Mouse (Mus musculus) forebrain, embryonic 16.5 days (tissue): Measurements from ENCODE around the gene Pcsk7. TPM values are rescaled to one million over a fixed set of nuclear protein-coding genes. Genes with fewer than 3 reads are reported as not detected.

Experiments
- ATAC-seq: fragments of 200-750 bp; cut with Nextera tagmentation; 2 replicates; pipeline ENCODE4 v1.8.0; 2017; ENCODE audit warnings: mild to moderate bottlenecking, moderate library complexity
- H3K27ac ChIP-seq: fragments of 300-500 bp; sonication (generic); 2 replicates; pipeline ENCODE4 v1.5.1; 2014; ENCODE audit warnings: low read length, control low read depth
- H3K27me3 ChIP-seq: fragments of 300-500 bp; sonication (generic); replicated peaks from 2 replicates; pipeline ENCODE4 v1.6.1; 2014; ENCODE audit warnings: low read length; ENCODE audit not compliant: control insufficient read depth, insufficient read depth
- H3K36me3 ChIP-seq: fragments of 300-500 bp; sonication (generic); 2 replicates; pipeline ENCODE4 v1.6.1; 2014; ENCODE audit not compliant: control insufficient read depth, insufficient read depth
- H3K4me1 ChIP-seq: fragments of 300-500 bp; sonication (generic); replicated peaks from 2 replicates; pipeline ENCODE4 v1.6.1; 2014; ENCODE audit warnings: low read length; ENCODE audit not compliant: control insufficient read depth, insufficient read depth
- H3K4me2 ChIP-seq: fragments of 300-500 bp; sonication (generic); 2 replicates; pipeline ENCODE4 v1.6.1; 2014; ENCODE audit warnings: mild to moderate bottlenecking, low read length, control low read depth
- H3K4me3 ChIP-seq: fragments of 300-500 bp; sonication (generic); replicated peaks from 2 replicates; pipeline ENCODE4 v1.5.1; 2014; ENCODE audit warnings: mild to moderate bottlenecking, low read length, control low read depth
- H3K9ac ChIP-seq: fragments of 300-500 bp; sonication (generic); replicated peaks from 2 replicates; pipeline ENCODE4 v1.6.1; 2014; ENCODE audit warnings: low read depth, low read length, control low read depth
- H3K9me3 ChIP-seq: fragments of 300-500 bp; sonication (generic); 2 replicates; pipeline ENCODE4 v1.6.1; 2016; ENCODE audit warnings: low read length; ENCODE audit not compliant: control insufficient read depth
- WGBS: fragments of 180-500 bp; shearing (Covaris S2); extraction: QIAGEN DNeasy Blood & Tissue Kit; methylation state at CpG from one replicate; pipeline ENCODE4 v1.1.7; 2014; 5-methylcytosine and 5-hydroxymethylcytosine counted together
- polyA plus RNA-seq: library from polyadenylated mRNA; unstranded; fragments of >200 nt; fragmentation: Nextera tagmentation; extraction: Ambion mirVana; gene quantifications from 2 replicates; pipeline ENCODE4 v1.2.1, GENCODE M21; 2015

Gene Pcsk7
- 22.9 and 30.5 TPM in 2 replicates for polyA plus RNA-seq

DNA sequence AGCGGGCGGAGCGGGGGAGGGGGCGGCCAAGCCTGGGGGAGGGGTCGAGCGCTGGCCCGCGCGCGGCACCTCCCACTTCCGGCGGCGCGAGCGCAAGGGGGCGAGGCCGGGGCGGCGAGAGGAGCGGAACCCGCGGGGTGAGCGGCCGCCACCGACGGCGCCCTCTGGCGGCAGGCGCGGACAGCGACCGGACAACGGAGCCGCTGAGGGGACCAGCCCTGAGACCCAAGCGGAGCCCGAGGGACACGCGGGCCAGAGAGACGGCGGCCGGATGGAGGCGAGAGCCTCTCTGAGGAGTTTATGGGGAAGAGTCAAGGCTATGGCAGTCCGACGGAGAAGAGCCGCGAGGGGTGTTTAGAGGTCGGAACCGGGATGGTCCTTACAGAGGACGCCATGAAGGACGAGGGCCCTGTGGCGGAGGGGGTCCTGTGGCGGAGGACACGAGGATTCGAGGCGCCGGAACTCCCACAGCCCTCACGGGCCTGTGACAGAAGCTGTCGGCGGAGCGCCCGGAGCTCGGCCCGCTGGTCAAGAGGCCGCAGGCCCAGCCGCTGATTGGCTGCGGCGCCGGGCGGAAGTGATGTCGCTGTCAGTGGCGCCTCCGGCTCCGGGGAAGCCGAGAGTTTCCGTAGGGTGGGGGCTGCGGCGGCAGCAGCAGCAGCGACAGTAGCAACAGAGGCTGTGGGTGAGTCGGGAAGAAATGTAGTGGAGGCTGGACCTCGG, at the start of gene Pcsk7, which contains the start of gene Rnf214:
Gene Pcsk7 (plus strand): TSS at position 143 of the 723 bp plus-strand sequence.
Gene Rnf214 (minus strand): TSS at position 557 of the 723 bp plus-strand sequence.
- Histone ChIP-seq H3K9ac (peak within 1 kb of the TSS; percentile 96), H3K36me3 (peaks cover 15% of the 10 kb centered on the region), H3K27me3 (no peaks in the 10 kb centered on the region), H3K4me2 (peak within 1 kb of the TSS; percentile 85), H3K4me3 (peak within 1 kb of the TSS; percentile 86), H3K27ac (peak within 1 kb of the TSS; percentile 92), H3K9me3 (no peaks in the 10 kb centered on the region), H3K4me1 (peaks cover 24% of the 10 kb centered on the region)
- under 1% methylated on average over 72 of the region's 80 CpGs for WGBS
- peak; percentile 93 for ATAC-seq

DNA sequence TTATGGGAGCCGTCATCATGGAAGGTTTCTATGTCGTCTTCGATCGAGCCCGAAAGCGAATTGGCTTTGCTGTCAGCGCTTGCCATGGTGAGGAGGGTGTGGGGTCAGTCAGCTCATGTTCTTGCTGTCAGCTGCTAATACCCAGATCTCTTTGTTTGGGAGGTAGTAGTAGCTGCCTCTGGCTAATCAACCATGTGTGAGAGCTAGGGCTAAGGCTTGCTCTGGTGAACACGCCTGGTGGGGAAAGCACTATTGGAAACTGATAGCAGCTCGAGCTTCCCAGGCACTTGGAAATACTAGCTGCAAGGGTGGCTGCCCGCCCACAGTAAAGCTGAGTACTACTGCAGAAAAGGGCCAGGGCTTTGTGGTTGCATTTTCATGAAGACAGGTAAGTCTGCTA, 46.9 kb upstream of the Pcsk7 start:
- no peak overlapping the region for H3K9ac ChIP-seq
- H3K4me1 ChIP-seq, result no peaks in the 10 kb centered on the region
- H3K36me3 ChIP-seq, result peaks cover 63% of the 10 kb centered on the region
- no peak overlapping the region for H3K4me2 ChIP-seq
- no peak for ATAC-seq
- no peaks in the 10 kb centered on the region for H3K9me3 ChIP-seq
- no peaks in the 10 kb centered on the region for H3K27me3 ChIP-seq
- WGBS, result 97% methylated on average over 10 of the region's 10 CpGs
- H3K27ac ChIP-seq, result no peak overlapping the region
- H3K4me3 ChIP-seq, result no peak overlapping the region

DNA sequence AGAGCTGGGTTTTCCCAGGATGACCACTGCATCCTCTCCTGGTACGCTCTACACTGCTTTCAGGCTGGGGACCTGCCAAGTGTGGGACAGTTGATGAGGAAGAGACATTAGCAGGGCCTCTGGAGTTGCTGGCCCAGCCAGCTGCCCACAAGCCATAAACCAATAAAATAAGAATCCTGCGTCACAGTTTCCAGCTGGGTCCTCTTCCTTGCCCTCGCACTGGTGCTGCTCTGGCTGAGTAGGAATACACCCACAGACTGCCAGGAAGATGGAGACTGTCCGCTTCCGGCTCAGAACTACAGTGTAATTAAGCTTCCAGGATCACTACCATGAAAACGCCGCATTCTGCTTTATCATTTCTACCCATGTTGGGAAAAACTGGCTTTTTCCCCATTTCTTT, 44.5 kb upstream of the Pcsk7 start:
- no peaks in the 10 kb centered on the region for H3K4me1 ChIP-seq
- ATAC-seq, result no peak
- no peak overlapping the region for H3K4me2 ChIP-seq
- 88% methylated on average over 7 of the region's 7 CpGs for WGBS
- no peaks in the 10 kb centered on the region for H3K9me3 ChIP-seq
- H3K9ac ChIP-seq, result no peak overlapping the region
- H3K27me3 ChIP-seq, result no peaks in the 10 kb centered on the region
- H3K4me3 ChIP-seq, result no peak overlapping the region
- peaks cover 78% of the 10 kb centered on the region for H3K36me3 ChIP-seq
- no peak overlapping the region for H3K27ac ChIP-seq

DNA sequence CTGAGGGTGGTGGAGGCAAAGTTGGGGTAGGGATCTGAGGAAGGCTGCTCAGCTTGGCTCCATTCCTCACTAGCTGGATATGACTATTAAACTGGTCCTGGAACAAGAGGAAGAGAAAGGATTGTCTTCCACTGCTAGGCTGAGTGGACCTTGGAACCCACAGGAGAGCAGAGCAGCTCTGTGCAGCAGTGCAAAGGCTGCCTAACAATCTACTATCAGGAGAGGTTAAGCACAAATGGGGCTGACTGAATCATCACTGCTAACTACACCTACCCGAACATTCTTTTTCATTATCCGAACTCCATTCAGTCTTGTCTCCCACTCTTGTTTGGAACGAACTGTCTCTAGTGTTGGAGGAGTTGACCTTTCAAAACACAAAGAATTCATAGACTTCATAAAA, 37.1 kb upstream of the Pcsk7 start:
- H3K36me3 ChIP-seq, result peaks cover 44% of the 10 kb centered on the region
- 92% methylated on average over 3 of the region's 3 CpGs for WGBS
- H3K4me3 ChIP-seq, result no peak overlapping the region
- no peaks in the 10 kb centered on the region for H3K9me3 ChIP-seq
- H3K4me2 ChIP-seq, result no peak overlapping the region
- no peak overlapping the region for H3K9ac ChIP-seq
- ATAC-seq, result no peak
- no peaks in the 10 kb centered on the region for H3K27me3 ChIP-seq
- no peak overlapping the region for H3K27ac ChIP-seq
- H3K4me1 ChIP-seq, result no peaks in the 10 kb centered on the region

DNA sequence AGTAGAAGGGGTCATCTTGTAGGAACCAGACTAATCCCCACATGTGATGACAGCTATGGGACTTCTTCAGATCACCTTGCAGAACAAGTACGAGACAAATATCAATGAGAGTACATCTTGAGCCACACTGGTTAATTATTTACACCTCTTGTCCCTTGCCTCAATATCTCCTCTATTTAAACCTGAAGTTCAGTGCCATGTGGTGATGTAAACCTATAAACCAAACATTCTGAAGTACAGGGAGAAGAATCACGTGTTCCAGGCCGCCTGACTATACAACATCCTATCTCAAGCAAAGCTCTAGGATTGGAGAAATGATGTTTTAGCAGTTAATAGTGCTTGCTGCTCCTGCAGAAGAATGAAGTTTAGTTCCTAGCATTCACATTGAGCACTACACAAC, 36.0 kb upstream of the Pcsk7 start:
- no peak overlapping the region for H3K4me2 ChIP-seq
- H3K27ac ChIP-seq, result no peak overlapping the region
- no peak overlapping the region for H3K9ac ChIP-seq
- H3K4me3 ChIP-seq, result no peak overlapping the region
- ATAC-seq, result no peak
- no peaks in the 10 kb centered on the region for H3K9me3 ChIP-seq
- H3K27me3 ChIP-seq, result no peaks in the 10 kb centered on the region
- H3K4me1 ChIP-seq, result no peaks in the 10 kb centered on the region
- WGBS, result 93% methylated on average over 3 of the region's 3 CpGs
- peaks cover 35% of the 10 kb centered on the region for H3K36me3 ChIP-seq

DNA sequence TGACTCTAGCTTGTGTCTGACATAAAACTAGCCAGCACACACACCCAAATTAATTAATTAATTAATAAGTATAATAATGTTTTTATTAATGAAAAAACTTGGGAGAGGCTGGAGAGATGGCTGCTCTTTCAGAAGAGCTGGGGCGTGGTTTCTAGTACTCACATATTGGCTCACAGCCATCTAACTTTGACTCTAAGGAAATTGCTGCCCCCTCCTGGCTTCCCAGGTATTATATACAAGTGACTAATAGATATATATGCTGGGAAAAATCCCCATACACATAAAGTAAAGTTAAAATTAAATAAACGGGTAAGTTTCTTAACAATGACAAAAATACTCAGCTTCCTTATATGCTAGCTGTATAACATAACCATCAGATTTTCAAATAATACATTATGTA, 28.4 kb upstream of the Pcsk7 start:
- no peak for ATAC-seq
- Histone ChIP-seq H3K9ac (no peak overlapping the region), H3K27me3 (no peaks in the 10 kb centered on the region), H3K27ac (no peak overlapping the region), H3K9me3 (no peaks in the 10 kb centered on the region), H3K4me1 (no peaks in the 10 kb centered on the region), H3K4me3 (no peak overlapping the region), H3K4me2 (no peak overlapping the region), H3K36me3 (peaks cover 14% of the 10 kb centered on the region)
- WGBS, result 66% methylated on average over 2 of the region's 2 CpGs

DNA sequence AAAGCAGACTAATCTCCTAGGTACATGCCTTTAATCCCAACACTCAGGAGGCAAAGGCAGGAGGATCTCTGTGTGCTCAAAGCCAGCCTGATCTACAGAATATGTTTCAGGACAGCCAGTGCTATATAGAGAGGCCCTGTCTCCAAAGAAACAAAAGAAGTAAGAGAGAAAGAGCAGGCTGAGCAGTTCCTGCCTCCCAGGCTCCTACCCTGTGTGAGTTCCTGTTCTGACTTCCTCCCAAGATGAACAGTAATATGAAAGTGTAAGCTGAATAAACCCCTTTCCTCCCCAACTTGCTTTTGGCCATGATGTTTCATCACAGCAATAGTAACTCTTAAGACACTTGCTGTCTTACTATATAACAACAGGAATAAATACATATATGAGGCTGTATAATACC, 12.6 kb upstream of the Pcsk7 start:
- no peak for ATAC-seq
- Histone ChIP-seq H3K27ac (no peak overlapping the region), H3K4me2 (no peak overlapping the region), H3K9me3 (no peaks in the 10 kb centered on the region), H3K9ac (no peak overlapping the region), H3K4me1 (no peaks in the 10 kb centered on the region), H3K27me3 (no peaks in the 10 kb centered on the region), H3K36me3 (peaks cover 56% of the 10 kb centered on the region), H3K4me3 (no peak overlapping the region)

DNA sequence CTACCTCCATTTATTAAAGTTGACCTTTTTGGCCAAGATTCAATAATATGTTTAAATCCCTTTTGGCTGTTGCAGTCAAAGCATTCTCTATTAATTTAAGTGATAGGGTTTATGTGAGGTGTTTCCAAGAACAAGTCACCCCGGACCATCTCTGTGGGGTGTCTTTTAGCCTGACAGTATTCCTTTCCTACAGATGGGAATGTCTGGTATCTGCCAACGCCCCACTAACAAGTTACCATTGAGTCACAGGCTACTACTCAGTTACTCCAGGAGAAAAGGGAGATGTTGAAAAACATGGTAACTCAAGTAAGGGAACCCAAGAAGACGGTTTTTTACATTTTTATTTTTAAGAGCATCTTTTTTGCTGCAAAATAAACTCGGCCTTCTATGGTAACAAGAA, 1.1 kb upstream of the Pcsk7 start:
- Histone ChIP-seq H3K27me3 (no peaks in the 10 kb centered on the region), H3K4me3 (peak overlapping the region; percentile 86), H3K9me3 (no peaks in the 10 kb centered on the region), H3K9ac (peak overlapping the region; percentile 96), H3K4me2 (peak overlapping the region; percentile 72), H3K27ac (no peak overlapping the region), H3K4me1 (peaks cover 24% of the 10 kb centered on the region), H3K36me3 (peaks cover 6% of the 10 kb centered on the region; the same call in 1 of the 2 replicates)
- no peak for ATAC-seq
- WGBS, result 53% methylated on average over 4 of the region's 4 CpGs

DNA sequence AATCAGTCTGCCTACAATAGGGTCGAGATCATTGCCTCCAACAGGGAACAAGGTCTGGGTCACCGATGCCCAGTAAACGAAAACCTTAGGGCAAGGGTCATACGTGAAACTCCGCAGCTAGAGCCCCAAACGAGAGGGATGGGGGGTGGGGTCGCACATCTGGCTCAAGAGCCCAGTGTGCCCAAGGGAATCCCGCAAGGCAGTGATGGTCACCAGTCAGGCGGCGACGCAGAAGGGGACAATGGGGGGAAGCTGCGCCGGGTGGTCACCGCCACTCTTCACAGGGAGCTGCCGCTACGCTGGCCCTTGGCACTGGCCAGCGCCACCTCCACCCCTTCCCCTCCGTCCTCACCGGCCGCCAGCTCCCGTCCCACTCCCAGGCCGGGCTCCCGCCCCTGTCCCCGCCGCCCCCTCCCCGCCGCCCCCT, 473 bp upstream of the Pcsk7 start:
- Histone ChIP-seq H3K4me3 (peak overlapping the region; percentile 86), H3K27ac (peak overlapping the region; percentile 92), H3K27me3 (no peaks in the 10 kb centered on the region), H3K9me3 (no peaks in the 10 kb centered on the region), H3K4me1 (peaks cover 24% of the 10 kb centered on the region), H3K36me3 (peaks cover 8% of the 10 kb centered on the region; the same call in 1 of the 2 replicates), H3K4me2 (peak overlapping the region; percentile 72), H3K9ac (peak overlapping the region; percentile 96)
- under 1% methylated on average over 22 of the region's 27 CpGs for WGBS
- peak; percentile 29 for ATAC-seq
